Mouse (Mus musculus) brain, embryonic 14.5 days (tissue): ENCODE results near the gene Rab1b.

ENCODE experiments used
- CTCF ChIP-seq: fragments of 200-500 bp; IDR thresholded peaks from 2 replicates; pipeline ENCODE4 v1.5.1; 2012; ENCODE audit warnings: inconsistent platforms, mild to moderate bottlenecking, moderate library complexity, borderline replicate concordance; ENCODE audit not compliant: insufficient read depth, insufficient read length; ENCODE audit errors: extremely low read depth
- POLR2A ChIP-seq: fragments of 200-500 bp; IDR thresholded peaks from 2 replicates; pipeline ENCODE4 v1.6.1; 2012; ENCODE audit warnings: mild to moderate bottlenecking, inconsistent platforms, borderline replicate concordance; ENCODE audit not compliant: poor library complexity, insufficient read depth, insufficient read length, severe bottlenecking; ENCODE audit errors: extremely low read depth

- TF ChIP-seq CTCF = no peak
- TF ChIP-seq POLR2A = no peak
Measured at GRCm38 (mm10) chr19:5124055-5124614, 17.3 kb upstream of the Rab1b start.
